Mouse (Mus musculus) embryonic facial prominence, embryonic 14.5 days (tissue): Measurements from ENCODE around the gene Ctdnep1. TPM values are rescaled to one million over a fixed set of nuclear protein-coding genes. Genes with fewer than 3 reads are reported as not detected.

Source experiments
- ATAC-seq: fragments of 200-750 bp; cut with Nextera tagmentation; 2 replicates; pipeline ENCODE4 v1.8.0; 2017; ENCODE audit warnings: low read depth, moderate number of reproducible peaks, moderate TSS enrichment
- DNase-seq: peaks from one replicate; pipeline ENCODE4 v3.0.0-alpha.2; 2015; ENCODE audit warnings: low spot score
- H3K27ac ChIP-seq: fragments of 300-500 bp; sonication (generic); replicated peaks from 2 replicates; pipeline ENCODE4 v1.5.1; 2014; ENCODE audit warnings: low read depth, mild to moderate bottlenecking, low read length, moderate library complexity
- H3K27me3 ChIP-seq: fragments of 300-500 bp; sonication (generic); replicated peaks from 2 replicates; pipeline ENCODE4 v1.6.1; 2014; ENCODE audit warnings: low read length; ENCODE audit not compliant: control insufficient read depth, insufficient read depth
- H3K36me3 ChIP-seq: fragments of 300-500 bp; sonication (generic); 2 replicates; pipeline ENCODE4 v1.6.1; 2014; ENCODE audit warnings: low read length, mixed read lengths; ENCODE audit not compliant: control insufficient read depth, insufficient read depth
- H3K4me1 ChIP-seq: fragments of 300-500 bp; sonication (generic); 2 replicates; pipeline ENCODE4 v1.6.1; 2014; ENCODE audit warnings: antibody characterized with exemption, low read length; ENCODE audit not compliant: control insufficient read depth, insufficient read depth
- H3K4me2 ChIP-seq: fragments of 300-500 bp; sonication (generic); 2 replicates; pipeline ENCODE4 v1.6.1; 2014; ENCODE audit warnings: low read depth, mild to moderate bottlenecking, low read length, moderate library complexity, mixed read lengths
- H3K4me3 ChIP-seq: fragments of 300-500 bp; sonication (generic); 2 replicates; pipeline ENCODE4 v1.5.1; 2014; ENCODE audit warnings: low read depth, mild to moderate bottlenecking, low read length
- H3K9ac ChIP-seq: fragments of 300-500 bp; sonication (generic); 2 replicates; pipeline ENCODE4 v1.6.1; 2014; ENCODE audit warnings: low read depth, mild to moderate bottlenecking, low read length, moderate library complexity, mixed read lengths
- H3K9me3 ChIP-seq: fragments of 300-500 bp; sonication (generic); 2 replicates; pipeline ENCODE4 v1.6.1; 2016; ENCODE audit warnings: low read length; ENCODE audit not compliant: control insufficient read depth
- WGBS: fragments of 180-500 bp; shearing (Covaris S2); extraction: QIAGEN DNeasy Blood & Tissue Kit; methylation state at CpG from one replicate; pipeline ENCODE4 v1.1.7; 2014; 5-methylcytosine and 5-hydroxymethylcytosine counted together
- polyA plus RNA-seq: library from polyadenylated mRNA; unstranded; fragments of >200 nt; fragmentation: Nextera tagmentation; extraction: Ambion mirVana; gene quantifications from 2 replicates; pipeline ENCODE4 v1.2.1, GENCODE M21; 2014

The Ctdnep1 gene
- polyA plus RNA-seq, 1 experiment from 2014 or later = 37.4 TPM

DNA sequence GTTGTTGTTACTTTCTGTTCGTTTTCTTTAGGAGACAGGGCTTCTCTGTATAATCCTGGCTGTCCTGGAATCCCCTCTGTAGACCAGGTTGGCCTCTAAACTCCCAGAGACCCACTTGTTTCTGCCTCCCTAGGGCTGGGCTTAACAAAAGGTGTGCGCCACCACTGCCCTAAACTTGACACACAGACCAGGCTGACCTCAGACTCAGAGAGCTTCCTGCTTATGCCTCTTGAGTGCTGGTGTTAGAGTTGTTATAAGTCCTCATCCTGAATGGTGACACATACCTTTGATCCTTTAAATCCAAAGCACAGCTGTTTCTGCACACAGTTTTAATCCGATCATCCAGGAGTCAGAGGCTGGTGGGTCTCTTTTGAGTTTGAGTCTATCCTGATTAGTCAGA lies 12.0 kb downstream of the Ctdnep1 start:
- Histone ChIP-seq H3K4me2 (peak overlapping the region; percentile 85), H3K27me3 (no peaks in the 10 kb centered on the region), H3K27ac (no peak overlapping the region), H3K4me3 (peak overlapping the region; percentile 70; the same call in 1 of the 2 replicates), H3K9me3 (no peaks in the 10 kb centered on the region), H3K9ac (peak overlapping the region; percentile 85; the same call in 1 of the 2 replicates), H3K36me3 (peaks cover 46% of the 10 kb centered on the region), H3K4me1 (peaks cover 14% of the 10 kb centered on the region)
- ATAC-seq = no peak
- WGBS = 88% methylated on average over 3 of the region's 3 CpGs
- no peak for DNase-seq

DNA sequence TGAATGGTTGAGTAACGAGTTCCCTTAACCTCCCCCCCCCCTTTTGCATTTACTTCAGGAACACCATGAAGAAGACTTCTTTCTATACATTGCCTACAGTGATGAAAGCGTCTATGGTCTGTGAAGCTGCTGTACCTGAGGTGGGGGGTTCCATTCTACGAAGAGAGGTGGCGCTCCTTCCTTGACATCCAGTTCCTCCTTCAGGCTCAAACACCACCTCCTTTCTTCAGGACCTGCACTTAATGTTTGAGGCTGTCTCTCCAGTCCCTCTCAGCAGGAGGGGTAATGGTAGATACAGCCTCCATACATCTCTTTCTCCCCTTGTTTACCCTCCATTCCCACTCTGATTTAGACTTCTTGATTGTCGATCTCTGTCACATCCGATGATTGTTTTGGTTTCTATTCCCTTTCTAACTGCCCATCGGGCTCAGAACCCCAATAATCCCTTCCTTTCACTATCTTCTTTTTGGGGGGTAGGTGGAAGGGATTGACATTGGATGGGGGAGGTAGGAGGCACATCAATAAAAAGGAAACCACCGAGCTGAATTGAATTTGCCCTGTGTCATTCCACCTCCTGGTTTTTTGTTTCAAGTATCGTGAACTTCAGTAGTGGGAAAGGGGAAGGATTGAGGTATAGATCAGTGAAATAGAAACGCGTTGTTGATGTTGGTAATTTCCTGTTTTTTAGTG lies 13.6 kb downstream of the Ctdnep1 start:
- DNase-seq (no peak), ATAC-seq (no peak)
- H3K9me3 ChIP-seq = no peaks in the 10 kb centered on the region
- no peak overlapping the region for H3K9ac ChIP-seq
- peaks cover 17% of the 10 kb centered on the region for H3K4me1 ChIP-seq
- no peaks in the 10 kb centered on the region for H3K27me3 ChIP-seq
- peak overlapping the region; percentile 64 for H3K4me3 ChIP-seq
- no peak overlapping the region; the same call in 1 of the 2 replicates for H3K27ac ChIP-seq
- peaks cover 46% of the 10 kb centered on the region for H3K36me3 ChIP-seq
- H3K4me2 ChIP-seq = peak overlapping the region; percentile 35
- WGBS = 87% methylated on average over 11 of the region's 11 CpGs

DNA sequence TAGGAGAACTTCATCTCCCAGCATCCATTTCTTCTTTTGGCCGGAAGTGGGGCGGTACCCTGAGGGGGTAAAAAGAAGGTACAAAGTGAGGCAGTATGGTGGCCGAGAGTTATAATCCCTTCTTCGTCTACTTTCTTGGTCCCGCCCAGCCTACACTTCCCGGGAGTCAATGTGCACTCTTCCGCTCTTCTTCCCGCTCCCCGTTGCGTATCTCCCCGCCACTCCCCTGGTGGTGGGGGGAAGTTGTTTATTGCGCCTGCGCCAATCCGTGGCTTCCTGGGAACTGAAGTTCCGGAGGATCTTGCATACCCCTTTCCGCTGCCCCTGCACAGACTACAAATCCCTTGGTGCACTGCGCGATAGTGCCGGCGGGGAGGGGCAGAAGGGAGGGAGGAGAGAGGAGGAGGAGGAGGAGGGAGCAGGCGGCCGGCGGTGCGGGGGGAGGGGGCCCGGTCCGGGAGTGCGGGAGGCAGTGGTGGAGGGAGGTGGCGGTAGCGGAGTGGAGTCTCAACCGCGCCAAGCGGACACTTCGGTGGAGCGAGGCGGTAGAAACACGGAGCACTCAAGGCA lies 14.5 kb downstream of the Ctdnep1 start, which contains the start of gene Phf23:
Gene Phf23 (plus strand): TSS at position 387 of the 570 bp plus-strand sequence.
- Histone ChIP-seq H3K4me3 (peak within 1 kb of the TSS; percentile 64), H3K36me3 (peaks cover 46% of the 10 kb centered on the region), H3K4me2 (peak within 1 kb of the TSS; percentile 49), H3K4me1 (peaks cover 16% of the 10 kb centered on the region), H3K9ac (peak within 1 kb of the TSS; percentile 96), H3K27me3 (no peaks in the 10 kb centered on the region), H3K9me3 (no peaks in the 10 kb centered on the region), H3K27ac (peak within 1 kb of the TSS; percentile 98)
- peak; percentile 100 for DNase-seq
- ATAC-seq = peak; percentile 86
- WGBS = under 1% methylated on average over 36 of the region's 36 CpGs

DNA sequence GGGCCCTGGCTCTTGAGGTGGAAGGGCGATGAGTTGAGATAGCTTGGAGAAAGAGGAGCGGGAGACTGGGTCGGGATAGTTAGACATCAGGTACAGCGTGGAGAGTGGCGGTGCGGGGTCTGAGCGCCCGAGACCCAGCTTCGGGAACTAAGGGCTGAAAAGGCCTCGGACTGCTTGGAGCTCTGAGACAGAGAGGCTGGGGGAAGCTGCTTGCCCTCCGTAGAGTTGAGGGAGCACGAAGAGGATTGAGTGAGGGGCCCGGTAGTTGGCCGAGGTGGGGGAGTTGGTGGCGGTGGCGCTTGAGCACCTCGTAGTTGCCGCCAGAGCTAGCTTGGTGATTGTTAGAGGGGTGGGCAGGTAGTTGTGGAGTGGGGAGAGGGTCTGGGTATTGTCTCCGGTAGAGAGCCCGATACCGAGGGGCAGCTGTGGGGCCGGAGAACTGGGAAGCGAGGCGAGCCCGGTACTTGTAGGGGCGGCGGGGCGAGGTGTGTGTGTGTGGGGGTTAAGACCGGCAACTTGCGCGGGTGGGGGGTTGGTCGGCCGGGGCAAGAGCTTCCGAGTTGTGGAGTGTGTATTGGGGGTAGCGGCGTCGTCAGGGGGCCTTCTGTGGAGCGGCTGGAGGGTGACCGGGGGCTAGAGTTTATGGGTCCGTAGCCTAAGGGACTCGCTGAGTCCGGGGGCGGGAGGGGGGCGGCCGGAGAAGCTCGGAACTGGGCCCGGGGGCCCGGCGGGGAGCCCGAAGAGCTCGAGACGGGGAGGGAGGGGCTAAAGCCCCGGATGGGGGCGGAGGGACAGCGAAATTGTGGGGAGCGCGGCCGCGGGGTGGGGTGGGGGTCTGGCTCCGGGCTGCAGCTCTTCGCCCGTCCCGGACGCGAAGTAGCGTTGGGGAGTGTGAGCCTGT lies 15.5 kb downstream of the Ctdnep1 start:
- Histone ChIP-seq H3K9me3 (no peaks in the 10 kb centered on the region), H3K9ac (peak overlapping the region; percentile 96), H3K4me2 (peak overlapping the region; percentile 49), H3K4me1 (peaks cover 17% of the 10 kb centered on the region), H3K4me3 (peak overlapping the region; percentile 64), H3K36me3 (peaks cover 46% of the 10 kb centered on the region), H3K27me3 (no peaks in the 10 kb centered on the region), H3K27ac (peak overlapping the region; percentile 98)
- WGBS = under 1% methylated on average over 40 of the region's 66 CpGs
- ATAC-seq = peak; percentile 0; the same call in 1 of the 2 replicates
- DNase-seq = peak; percentile 84

DNA sequence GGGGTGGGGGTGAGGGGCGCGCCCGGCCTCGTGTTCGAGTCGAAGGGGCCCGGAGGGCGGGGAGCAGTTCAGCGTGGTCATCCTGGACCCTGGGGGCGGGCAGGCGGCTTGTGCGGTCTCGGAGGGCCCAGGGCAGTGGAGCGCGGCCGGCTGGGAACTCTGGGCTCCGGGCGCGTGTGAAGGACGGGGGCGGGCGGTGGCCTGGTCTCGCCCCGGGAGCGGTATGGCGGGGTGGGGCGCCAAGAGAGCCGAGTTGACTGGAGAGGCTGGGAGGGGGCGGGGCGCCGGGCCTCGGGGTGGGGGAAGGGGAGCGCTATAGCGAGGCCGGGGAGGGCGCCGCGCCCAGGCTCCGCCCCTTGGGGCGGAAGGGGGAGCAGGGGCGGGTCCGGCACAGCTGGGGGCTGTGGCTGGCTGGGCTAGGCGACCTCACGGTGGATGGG lies 16.1 kb downstream of the Ctdnep1 start:
- H3K27ac ChIP-seq = peak overlapping the region; percentile 98
- peak overlapping the region; percentile 49 for H3K4me2 ChIP-seq
- no peaks in the 10 kb centered on the region for H3K27me3 ChIP-seq
- DNase-seq (peak; percentile 92), ATAC-seq (peak; percentile 53)
- 2% methylated on average over 24 of the region's 44 CpGs for WGBS
- H3K4me3 ChIP-seq = peak overlapping the region; percentile 64
- H3K9me3 ChIP-seq = no peaks in the 10 kb centered on the region
- H3K9ac ChIP-seq = peak overlapping the region; percentile 96
- H3K36me3 ChIP-seq = peaks cover 46% of the 10 kb centered on the region
- H3K4me1 ChIP-seq = peaks cover 23% of the 10 kb centered on the region

DNA sequence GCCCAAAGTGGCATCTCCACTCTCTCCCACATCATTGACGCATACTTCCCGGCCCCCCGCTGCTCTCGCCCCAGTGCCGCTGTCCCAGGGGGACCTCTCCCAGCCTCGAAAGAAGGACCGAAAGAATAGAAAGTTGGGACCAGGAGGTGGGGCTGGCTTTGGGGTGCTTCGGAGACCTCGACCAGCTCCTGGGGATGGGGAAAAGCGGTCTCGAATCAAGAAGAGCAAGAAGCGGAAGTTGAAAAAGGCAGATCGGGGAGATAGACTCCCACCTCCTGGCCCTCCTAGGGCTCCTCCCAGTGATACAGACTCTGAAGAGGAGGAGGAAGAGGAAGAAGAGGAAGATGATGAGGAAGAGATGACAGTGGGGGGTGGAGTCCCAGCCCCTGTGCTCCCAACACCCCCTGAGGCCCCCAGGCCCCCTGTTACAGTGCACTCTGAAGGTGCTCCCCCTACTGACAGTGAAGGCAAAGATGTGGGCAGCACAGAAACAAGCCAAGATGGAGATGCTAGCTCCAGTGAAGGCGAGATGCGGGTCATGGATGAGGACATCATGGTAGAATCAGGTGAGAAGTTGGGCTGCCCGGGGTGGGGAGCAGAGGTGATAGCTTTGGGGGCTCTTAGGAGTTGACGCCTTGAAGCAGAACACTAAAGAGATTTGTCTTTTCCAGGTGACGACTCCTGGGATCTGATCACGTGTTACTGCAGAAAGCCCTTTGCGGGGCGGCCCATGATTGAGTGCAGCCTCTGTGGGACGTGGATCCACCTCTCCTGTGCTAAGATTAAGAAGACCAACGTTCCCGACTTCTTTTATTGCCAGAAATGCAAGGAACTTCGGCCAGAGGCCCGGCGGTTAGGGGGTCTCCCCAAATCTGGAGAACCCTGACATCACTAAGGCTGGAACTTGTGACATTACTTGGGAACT lies 17.9 kb downstream of the Ctdnep1 start:
- Histone ChIP-seq H3K9me3 (no peaks in the 10 kb centered on the region), H3K36me3 (peaks cover 34% of the 10 kb centered on the region), H3K4me2 (0 out of 2 replicates have a peak overlapping the region, but pooled peaks have one; percentile 49), H3K27me3 (no peaks in the 10 kb centered on the region), H3K9ac (no peak overlapping the region), H3K4me3 (no peak overlapping the region), H3K4me1 (peaks cover 19% of the 10 kb centered on the region), H3K27ac (no peak overlapping the region; the same call in 1 of the 2 replicates)
- no peak for ATAC-seq
- 92% methylated on average over 27 of the region's 27 CpGs for WGBS
- DNase-seq = no peak

DNA sequence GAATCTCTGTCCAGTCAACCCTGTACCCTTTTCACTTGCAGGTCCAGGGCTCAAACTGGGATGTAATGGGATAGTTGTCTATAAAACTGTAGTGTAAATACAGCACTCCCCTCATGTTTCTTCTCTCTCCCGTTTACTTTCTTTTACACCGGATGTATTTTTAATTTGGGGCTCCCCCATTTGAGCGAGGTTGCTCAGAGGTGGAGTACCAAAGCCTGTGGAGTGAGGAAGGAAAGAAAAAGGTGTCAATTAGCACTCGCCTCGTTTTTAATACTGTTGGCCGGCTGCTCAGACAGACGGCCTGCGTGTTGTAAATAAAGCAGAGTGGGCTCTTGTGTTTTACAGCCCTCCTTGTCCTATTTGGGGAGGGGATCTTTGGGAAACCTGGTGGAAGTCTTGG lies 18.7 kb downstream of the Ctdnep1 start:
- H3K9me3 ChIP-seq = no peaks in the 10 kb centered on the region
- peak overlapping the region; percentile 94; the same call in 1 of the 2 replicates for H3K4me2 ChIP-seq
- peak overlapping the region; percentile 74 for H3K4me3 ChIP-seq
- H3K4me1 ChIP-seq = peaks cover 19% of the 10 kb centered on the region
- no peaks in the 10 kb centered on the region for H3K27me3 ChIP-seq
- DNase-seq (no peak), ATAC-seq (no peak)
- peaks cover 30% of the 10 kb centered on the region for H3K36me3 ChIP-seq
- 82% methylated on average over 8 of the region's 8 CpGs for WGBS
- no peak overlapping the region for H3K9ac ChIP-seq
- H3K27ac ChIP-seq = peak overlapping the region; percentile 72
